Mouse (Mus musculus): ENCODE results near the gene Gm20532. TPM values are rescaled to one million over a fixed set of nuclear protein-coding genes. Genes with fewer than 3 reads are reported as not detected.

Gene Gm20532
- polyA plus RNA-seq, 1 experiment from 2014 or later: not detected

GRCm38 (mm10) chr2:26596898-26597297 lies 10.5 kb downstream of the Gm20532 start:
- DNase-seq (no peak), ATAC-seq (ENCODE audit: low read depth) (no peak)
- no peak overlapping the region for H3K9ac ChIP-seq
- 77% methylated on average over 3 of the region's 3 CpGs for WGBS (ENCODE audit: insufficient replicate concordance)
- H3K9me3 ChIP-seq (replicated peaks): no peaks in the 10 kb centered on the region
- no peak overlapping the region for H3K27ac ChIP-seq
- H3K36me3 ChIP-seq: peaks cover 23% of the 10 kb centered on the region
- H3K4me2 ChIP-seq: no peak overlapping the region
- H3K4me3 ChIP-seq (replicated peaks): no peak overlapping the region
- H3K4me1 ChIP-seq (replicated peaks): peaks cover 57% of the 10 kb centered on the region
- H3K27me3 ChIP-seq: no peaks in the 10 kb centered on the region

- no peak for DNase-seq
- no peaks in the 10 kb centered on the region for H3K9me3 ChIP-seq (replicated peaks)
- H3K27me3 ChIP-seq: peaks cover under 1% of the 10 kb centered on the region
- no peak overlapping the region for H3K4me3 ChIP-seq (replicated peaks)
- no peak overlapping the region for H3K4me2 ChIP-seq
- peaks cover 66% of the 10 kb centered on the region for H3K4me1 ChIP-seq (replicated peaks)
- 67% methylated on average over 2 of the region's 2 CpGs for WGBS (ENCODE audit: insufficient replicate concordance)
- H3K9ac ChIP-seq: no peak overlapping the region
- no peak for ATAC-seq (ENCODE audit: low read depth)
- peaks cover 14% of the 10 kb centered on the region for H3K36me3 ChIP-seq
- no peak overlapping the region for H3K27ac ChIP-seq
Measured at GRCm38 (mm10) chr2:26597810-26598209, 11.4 kb downstream of the Gm20532 start.

- Histone ChIP-seq H3K9ac (no peak overlapping the region), H3K36me3 (0 out of 2 replicates have a peak, but pooled peaks cover 8% of the 10 kb centered on the region), H3K9me3 (replicated peaks) (no peaks in the 10 kb centered on the region), H3K27ac (no peak overlapping the region), H3K4me3 (replicated peaks) (no peak overlapping the region), H3K4me2 (no peak overlapping the region), H3K27me3 (peaks cover 7% of the 10 kb centered on the region), H3K4me1 (replicated peaks) (peaks cover 72% of the 10 kb centered on the region)
- no peak for ATAC-seq (ENCODE audit: low read depth)
- no peak for DNase-seq
- 66% methylated on average over 3 of the region's 3 CpGs for WGBS (ENCODE audit: insufficient replicate concordance)
Measured at GRCm38 (mm10) chr2:26598462-26598861, 12.0 kb downstream of the Gm20532 start.

GRCm38 (mm10) chr2:26599965-26600364 lies 13.5 kb downstream of the Gm20532 start:
- 0 out of 2 replicates have a peak overlapping the region, but pooled peaks have one; percentile 5 for H3K4me2 ChIP-seq
- H3K9me3 ChIP-seq (replicated peaks): no peaks in the 10 kb centered on the region
- peak overlapping the region; percentile 60; the same call in 1 of the 2 replicates for H3K27ac ChIP-seq
- WGBS (ENCODE audit: insufficient replicate concordance): 61% methylated on average over 4 of the region's 4 CpGs
- no peak overlapping the region for H3K9ac ChIP-seq
- peaks cover 21% of the 10 kb centered on the region for H3K27me3 ChIP-seq
- DNase-seq (no peak), ATAC-seq (ENCODE audit: low read depth) (no peak)
- peaks cover 76% of the 10 kb centered on the region for H3K4me1 ChIP-seq (replicated peaks)
- 0 out of 2 replicates have a peak, but pooled peaks cover 4% of the 10 kb centered on the region for H3K36me3 ChIP-seq
- no peak overlapping the region for H3K4me3 ChIP-seq (replicated peaks)

GRCm38 (mm10) chr2:26600664-26601063 lies 14.2 kb downstream of the Gm20532 start:
- Histone ChIP-seq H3K4me3 (replicated peaks) (no peak overlapping the region), H3K9ac (no peak overlapping the region), H3K36me3 (0 out of 2 replicates have a peak, but pooled peaks cover 4% of the 10 kb centered on the region), H3K27ac (peak overlapping the region; percentile 60; the same call in 1 of the 2 replicates), H3K9me3 (replicated peaks) (no peaks in the 10 kb centered on the region), H3K4me1 (replicated peaks) (peaks cover 71% of the 10 kb centered on the region), H3K27me3 (peaks cover 21% of the 10 kb centered on the region), H3K4me2 (no peak overlapping the region)
- 60% methylated on average over 2 of the region's 2 CpGs for WGBS (ENCODE audit: insufficient replicate concordance)
- no peak for DNase-seq
- peak; percentile 39 for ATAC-seq (ENCODE audit: low read depth)

- WGBS (ENCODE audit: insufficient replicate concordance): 69% methylated on average over 1 of the region's 1 CpGs
- H3K9me3 ChIP-seq (replicated peaks): no peaks in the 10 kb centered on the region
- no peak overlapping the region for H3K4me3 ChIP-seq (replicated peaks)
- H3K9ac ChIP-seq: no peak overlapping the region
- H3K27ac ChIP-seq: no peak overlapping the region
- H3K27me3 ChIP-seq: peaks cover 27% of the 10 kb centered on the region
- ATAC-seq (ENCODE audit: low read depth) (no peak), DNase-seq (no peak)
- H3K4me2 ChIP-seq: 0 out of 2 replicates have a peak overlapping the region, but pooled peaks have one; percentile 83
- 0 out of 2 replicates have a peak, but pooled peaks cover 4% of the 10 kb centered on the region for H3K36me3 ChIP-seq
- peaks cover 71% of the 10 kb centered on the region for H3K4me1 ChIP-seq (replicated peaks)
Measured at GRCm38 (mm10) chr2:26601595-26601994, 15.2 kb downstream of the Gm20532 start.

GRCm38 (mm10) chr2:26602631-26603030 lies 16.2 kb downstream of the Gm20532 start:
- 66% methylated on average over 5 of the region's 5 CpGs for WGBS (ENCODE audit: insufficient replicate concordance)
- peak overlapping the region; percentile 69; the same call in 1 of the 2 replicates for H3K27ac ChIP-seq
- ATAC-seq (ENCODE audit: low read depth) (no peak), DNase-seq (no peak)
- peak overlapping the region; percentile 66 for H3K4me3 ChIP-seq (replicated peaks)
- H3K36me3 ChIP-seq: no peaks in the 10 kb centered on the region
- peak overlapping the region; percentile 83 for H3K4me2 ChIP-seq
- no peaks in the 10 kb centered on the region for H3K9me3 ChIP-seq (replicated peaks)
- H3K27me3 ChIP-seq: peaks cover 32% of the 10 kb centered on the region
- peaks cover 75% of the 10 kb centered on the region for H3K4me1 ChIP-seq (replicated peaks)
- peak overlapping the region; percentile 70 for H3K9ac ChIP-seq

- H3K27ac ChIP-seq: peak overlapping the region; percentile 69
- H3K4me1 ChIP-seq (replicated peaks): peaks cover 71% of the 10 kb centered on the region
- H3K9me3 ChIP-seq (replicated peaks): no peaks in the 10 kb centered on the region
- ATAC-seq (ENCODE audit: low read depth): no peak
- peak overlapping the region; percentile 70 for H3K9ac ChIP-seq
- H3K36me3 ChIP-seq: no peaks in the 10 kb centered on the region
- WGBS (ENCODE audit: insufficient replicate concordance): 4% methylated on average over 6 of the region's 6 CpGs
- peaks cover 32% of the 10 kb centered on the region for H3K27me3 ChIP-seq
- peak overlapping the region; percentile 66 for H3K4me3 ChIP-seq (replicated peaks)
- peak overlapping the region; percentile 83 for H3K4me2 ChIP-seq
- no peak for DNase-seq
Measured at GRCm38 (mm10) chr2:26603159-26603558, 16.7 kb downstream of the Gm20532 start.

GRCm38 (mm10) chr2:26603720-26604671 lies 17.6 kb downstream of the Gm20532 start, which contains the start of gene Agpat2:
TSS of gene Agpat2 (minus strand) at chr2:26604417.
- peak within 1 kb of the TSS; percentile 83 for H3K4me2 ChIP-seq
- peaks cover 66% of the 10 kb centered on the region for H3K4me1 ChIP-seq (replicated peaks)
- WGBS (ENCODE audit: insufficient replicate concordance): under 1% methylated on average over 101 of the region's 103 CpGs
- H3K27me3 ChIP-seq: peaks cover 32% of the 10 kb centered on the region
- no peaks in the 10 kb centered on the region for H3K9me3 ChIP-seq (replicated peaks)
- H3K36me3 ChIP-seq: no peaks in the 10 kb centered on the region
- DNase-seq (peak; percentile 53), ATAC-seq (ENCODE audit: low read depth) (peak; percentile 78)
- H3K27ac ChIP-seq: peak within 1 kb of the TSS; percentile 69
- H3K9ac ChIP-seq: peak within 1 kb of the TSS; percentile 70
- H3K4me3 ChIP-seq (replicated peaks): peak within 1 kb of the TSS; percentile 66

- peaks cover 32% of the 10 kb centered on the region for H3K27me3 ChIP-seq
- peaks cover 53% of the 10 kb centered on the region for H3K4me1 ChIP-seq (replicated peaks)
- no peak overlapping the region for H3K4me2 ChIP-seq
- 70% methylated on average over 8 of the region's 8 CpGs for WGBS (ENCODE audit: insufficient replicate concordance)
- H3K36me3 ChIP-seq: no peaks in the 10 kb centered on the region
- no peak overlapping the region for H3K27ac ChIP-seq
- ATAC-seq (ENCODE audit: low read depth): no peak
- H3K9ac ChIP-seq: no peak overlapping the region
- no peaks in the 10 kb centered on the region for H3K9me3 ChIP-seq (replicated peaks)
- H3K4me3 ChIP-seq (replicated peaks): no peak overlapping the region
- DNase-seq: no peak
Measured at GRCm38 (mm10) chr2:26605331-26605730, 18.9 kb downstream of the Gm20532 start.

- Histone ChIP-seq H3K27me3 (peaks cover 32% of the 10 kb centered on the region), H3K4me2 (no peak overlapping the region), H3K36me3 (no peaks in the 10 kb centered on the region), H3K27ac (no peak overlapping the region), H3K4me3 (replicated peaks) (no peak overlapping the region), H3K4me1 (replicated peaks) (peaks cover 43% of the 10 kb centered on the region), H3K9me3 (replicated peaks) (no peaks in the 10 kb centered on the region), H3K9ac (no peak overlapping the region; the same call in 1 of the 2 replicates)
- ATAC-seq (ENCODE audit: low read depth): no peak
- DNase-seq: no peak
- WGBS (ENCODE audit: insufficient replicate concordance): 54% methylated on average over 3 of the region's 3 CpGs
Measured at GRCm38 (mm10) chr2:26606579-26606978, 20.1 kb downstream of the Gm20532 start.
